Mouse (Mus musculus): ENCODE measurements at regions not wholly inside any gene's neighbourhood (a gene's known extent, or its start where the extent isn't known, plus 50 kb on each side); places are given as distances from the start of the nearest gene placed in this dataset.

- no peak for DNase-seq (ENCODE audit: low spot score in 2 of 2)
Measured at GRCm38 (mm10) chr1:138011581-138011980, 163.9 kb downstream of the Ptprc start.

GRCm38 (mm10) chr1:138010910-138011477, 164.5 kb downstream of the Ptprc start:
- DNase-seq (ENCODE audit: low spot score in 2 of 2) = no peak

DNA sequence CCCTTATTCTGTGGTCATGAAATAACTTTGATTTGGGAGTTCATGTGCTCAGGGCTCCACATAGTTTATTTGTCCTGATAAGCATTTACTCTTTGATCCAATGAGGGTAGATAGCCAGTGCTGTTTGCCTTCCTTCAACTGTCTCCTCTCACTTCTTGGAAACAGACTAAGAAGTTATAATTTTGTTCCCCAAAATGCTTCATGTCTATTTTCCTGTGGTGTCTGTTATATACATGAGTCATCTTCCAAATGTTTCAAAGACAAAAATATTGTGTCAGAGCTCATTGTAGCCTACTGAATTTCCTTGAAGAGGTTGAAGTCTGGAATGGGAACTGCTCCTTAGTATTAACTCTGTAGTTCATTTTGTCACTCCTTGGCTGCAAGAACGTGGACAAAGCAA, 168.7 kb downstream of the Ptprc start:
- DNase-seq (ENCODE audit: low spot score in 2 of 2) = no peak

GRCm38 (mm10) chr1:138004319-138004718, 171.2 kb downstream of the Ptprc start:
- no peak for DNase-seq (ENCODE audit: low spot score in 2 of 2)

- DNase-seq (ENCODE audit: low spot score in 2 of 2) = no peak
Measured at GRCm38 (mm10) chr1:137999268-137999900, 176.1 kb downstream of the Ptprc start.

GRCm38 (mm10) chr1:137996041-137996440, 179.5 kb downstream of the Ptprc start:
- DNase-seq (ENCODE audit: low spot score in 2 of 2) = no peak

DNA sequence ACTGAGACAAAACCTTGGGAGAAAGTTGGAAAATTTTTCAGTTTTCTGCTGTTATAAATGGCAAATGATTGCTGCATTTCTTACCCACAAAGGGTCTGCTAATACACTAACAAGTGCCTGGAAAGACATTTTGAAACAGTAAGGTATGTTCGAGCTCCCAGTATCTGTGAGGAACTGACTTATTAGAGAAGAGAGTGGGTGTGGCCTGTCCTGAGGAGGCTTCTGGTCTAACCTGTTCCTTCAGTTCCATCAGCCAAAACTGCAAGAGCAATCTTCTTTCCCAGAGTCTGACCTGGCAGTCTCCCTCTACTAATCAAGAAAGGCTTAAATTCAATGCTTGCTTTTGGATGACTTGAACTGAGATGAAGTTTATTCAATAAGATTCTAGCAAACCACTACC, 183.6 kb downstream of the Ptprc start:
- DNase-seq (ENCODE audit: low spot score in 2 of 2) = no peak

- DNase-seq (ENCODE audit: low spot score in 2 of 2) = no peak
Measured at GRCm38 (mm10) chr1:137991412-137991811, 184.1 kb downstream of the Ptprc start.

DNA sequence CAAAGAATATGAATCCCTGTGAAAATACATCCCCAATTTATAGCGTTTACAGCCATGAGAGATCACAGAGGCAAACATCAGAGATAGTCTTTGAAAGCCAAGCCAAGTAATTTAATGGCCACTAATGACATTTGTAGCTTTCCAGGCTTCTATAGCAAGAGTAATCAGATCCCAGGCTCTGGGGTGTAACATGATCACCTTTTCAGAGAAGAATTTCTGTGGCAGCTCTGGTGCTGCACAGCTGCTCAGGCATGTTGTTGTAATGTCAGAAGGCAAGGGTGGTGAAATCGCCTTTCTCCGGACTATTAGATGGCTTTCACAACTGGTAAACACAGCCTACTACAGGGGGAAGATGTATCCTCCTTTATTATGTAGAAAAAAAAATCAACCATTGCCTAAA, 202.1 kb downstream of the Ptprc start:
- DNase-seq (ENCODE audit: low spot score in 2 of 2) = no peak

GRCm38 (mm10) chr1:137972620-137973350, 202.7 kb downstream of the Ptprc start:
- no peak for DNase-seq (ENCODE audit: low spot score in 2 of 2)

DNA sequence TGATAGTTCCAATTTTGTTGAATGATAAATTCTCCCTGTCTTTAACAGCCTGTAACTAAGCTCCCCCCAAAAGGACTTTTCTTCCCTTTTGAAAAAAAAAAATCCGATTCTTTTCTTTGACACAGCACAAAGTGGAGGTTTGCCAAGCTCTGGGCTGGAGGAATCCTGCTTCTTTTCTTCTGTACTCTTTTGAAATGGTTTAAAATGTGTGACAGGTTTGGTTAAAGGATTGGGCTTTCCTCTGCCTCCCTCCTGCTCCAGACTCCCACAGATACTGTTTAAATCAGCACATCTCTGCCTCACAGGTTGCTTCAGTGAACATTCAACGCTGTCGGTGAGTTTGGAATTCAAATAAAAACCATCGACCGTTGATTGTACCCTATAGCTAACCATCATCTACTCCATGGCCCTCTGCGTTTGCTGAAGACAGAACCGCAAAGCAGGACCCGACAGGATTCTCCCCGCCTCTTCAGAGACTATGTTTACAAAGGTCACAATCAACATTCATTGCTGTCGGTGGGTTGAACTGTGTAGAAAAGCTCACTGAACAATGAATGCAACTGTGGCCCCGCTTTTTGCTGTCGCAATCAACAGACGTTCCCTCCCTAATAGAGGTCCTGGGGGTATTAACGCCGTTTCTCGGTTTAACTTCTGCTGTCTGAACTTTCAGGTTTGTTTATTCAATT, 209.2 kb downstream of the Ptprc start:
- no peak for DNase-seq (ENCODE audit: low spot score in 2 of 2)

- no peak for DNase-seq (ENCODE audit: low spot score in 2 of 2)
Measured at GRCm38 (mm10) chr1:137963656-137964055, 211.9 kb downstream of the Ptprc start.

DNA sequence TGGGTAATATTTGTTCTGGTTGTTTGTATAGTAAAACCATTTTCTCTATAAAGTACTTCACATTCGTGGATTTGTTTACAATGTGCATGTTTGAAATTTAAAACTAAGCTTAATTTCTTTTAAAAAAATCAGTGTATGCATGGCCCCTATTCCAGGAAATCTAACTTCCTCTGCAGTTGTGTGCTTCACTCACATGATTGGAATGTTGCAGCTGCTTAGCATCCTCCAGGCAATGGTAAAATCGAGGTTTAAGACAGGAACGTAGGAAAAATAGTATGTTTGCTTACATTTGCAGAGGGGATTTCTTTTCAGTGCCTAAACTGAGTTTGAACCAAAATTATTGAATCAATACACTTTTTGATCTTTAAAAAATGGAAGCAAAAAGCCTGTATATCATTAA, 217.5 kb downstream of the Ptprc start:
- no peak for DNase-seq (ENCODE audit: low spot score in 2 of 2)

DNA sequence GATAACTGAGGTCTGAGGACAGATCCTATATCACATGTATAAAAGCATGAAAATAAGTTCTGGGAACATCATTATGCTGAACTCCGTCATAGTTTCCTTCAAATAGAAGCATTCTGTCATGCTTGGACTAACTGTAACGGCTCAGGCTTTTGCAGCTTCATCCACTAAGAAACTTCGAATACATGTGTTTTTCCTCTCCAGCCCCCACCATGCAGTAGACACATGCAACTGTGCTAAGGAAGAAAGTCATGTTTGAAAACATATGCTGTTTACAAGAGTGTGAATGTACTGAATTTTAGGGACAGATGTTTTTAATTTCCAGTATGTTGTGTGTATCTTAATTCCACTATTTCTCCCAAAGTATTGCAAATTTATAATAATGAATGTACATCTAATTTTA, 219.5 kb downstream of the Ptprc start:
- no peak for DNase-seq (ENCODE audit: low spot score in 2 of 2)

- DNase-seq (ENCODE audit: low spot score in 2 of 2) = no peak
Measured at GRCm38 (mm10) chr1:137955139-137955538, 220.4 kb downstream of the Ptprc start.

- DNase-seq (ENCODE audit: low spot score in 2 of 2) = no peak
Measured at GRCm38 (mm10) chr1:137953369-137953768, 222.1 kb downstream of the Ptprc start.

DNA sequence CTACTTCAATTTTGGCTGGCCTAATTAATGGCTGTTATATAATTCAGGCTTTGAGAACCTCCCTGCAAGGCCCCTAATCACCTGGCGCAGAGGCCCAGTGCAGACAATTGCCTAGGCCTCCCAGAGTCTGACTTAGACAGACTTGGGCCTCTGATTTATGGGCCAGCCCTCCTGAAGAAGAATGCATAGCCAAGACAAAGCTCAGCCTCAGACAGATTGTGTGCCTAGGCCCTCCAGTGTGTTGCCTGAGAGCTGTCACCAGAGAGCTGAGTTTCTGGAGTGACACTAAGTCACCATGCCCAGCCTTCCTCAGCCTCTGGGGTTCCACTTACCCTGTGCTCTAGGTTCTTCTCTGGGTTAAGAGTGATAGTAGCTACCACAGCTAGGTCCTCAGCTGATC, 222.7 kb downstream of the Ptprc start:
- DNase-seq (ENCODE audit: low spot score in 2 of 2) = no peak

DNA sequence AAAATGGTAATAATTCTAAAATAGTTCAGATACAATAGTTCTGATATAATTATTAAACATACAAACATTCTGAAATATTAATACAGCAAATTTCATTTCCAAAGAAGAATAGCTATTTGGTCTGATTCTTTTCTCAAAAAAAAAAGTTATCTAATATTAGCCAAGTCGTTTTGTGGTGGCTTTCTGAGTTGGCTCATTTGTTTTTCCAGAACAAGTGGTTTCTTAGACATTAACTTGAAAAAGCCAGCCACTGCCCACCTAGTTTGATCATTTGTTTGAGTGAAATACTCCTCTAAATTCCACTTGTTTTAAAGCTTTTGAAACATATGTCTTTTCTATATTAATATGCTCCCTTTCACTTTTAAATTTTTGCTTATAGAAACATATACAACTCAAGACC, 227.6 kb downstream of the Ptprc start:
- DNase-seq (ENCODE audit: low spot score in 2 of 2) = no peak

- DNase-seq (ENCODE audit: low spot score in 2 of 2) = no peak
Measured at GRCm38 (mm10) chr1:137941776-137942522, 233.6 kb downstream of the Ptprc start.

DNA sequence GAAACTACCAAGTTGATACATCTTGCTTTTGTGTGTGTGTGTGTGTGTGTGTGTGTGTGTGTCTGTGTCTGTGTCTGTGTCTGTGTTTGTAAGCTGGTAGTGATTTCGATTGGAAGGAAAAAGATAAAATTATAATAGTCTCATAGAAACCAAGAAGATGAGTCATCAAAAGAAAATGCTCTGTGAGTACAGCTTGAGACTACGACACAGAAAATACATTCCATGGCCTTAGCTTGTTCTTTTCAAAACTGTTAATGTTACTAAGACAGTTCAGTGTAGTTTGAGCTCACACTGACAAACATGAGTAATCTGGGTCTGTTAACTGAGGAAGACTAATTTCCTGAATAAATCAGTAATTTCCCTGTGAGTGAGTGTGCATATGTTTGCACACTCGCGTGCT, 239.8 kb downstream of the Ptprc start:
- DNase-seq (ENCODE audit: low spot score in 2 of 2) = no peak

DNA sequence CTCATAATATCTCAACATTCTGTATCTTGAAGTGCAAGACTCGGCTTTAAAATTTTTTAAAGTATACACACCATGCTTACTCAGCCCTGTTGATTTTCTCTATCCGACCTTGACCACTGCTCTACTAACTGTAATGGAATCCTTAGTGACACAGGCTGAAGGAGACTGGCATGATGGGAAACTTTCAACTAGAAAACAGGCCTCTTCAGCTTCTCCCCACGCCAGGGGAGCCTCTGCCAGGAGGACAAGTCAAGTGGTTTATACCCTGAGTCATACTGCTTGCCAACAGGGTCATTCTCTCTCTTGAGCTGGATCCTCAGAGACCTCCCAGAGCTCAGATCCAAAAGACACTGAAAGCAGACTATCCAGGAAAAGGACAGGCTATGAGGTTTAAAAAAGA, 245.7 kb downstream of the Ptprc start:
- no peak for DNase-seq (ENCODE audit: low spot score in 2 of 2)

GRCm38 (mm10) chr1:137928522-137928921, 247.0 kb downstream of the Ptprc start:
- DNase-seq (ENCODE audit: low spot score in 2 of 2) = no peak

All from heart, adult 9 months (tissue).